Mouse (Mus musculus) adipose tissue, adult 10 weeks (tissue): ENCODE measurements around the gene Ndufaf5. TPM values are rescaled to one million over a fixed set of nuclear protein-coding genes. Genes with fewer than 3 reads are reported as not detected.

Experiments
- polyA plus RNA-seq: library from polyadenylated mRNA; stranded (reverse); fragments of 350-450 nt; fragmentation: Illumina TruSeq; extraction: RNeasy Lipid Tissue Mini Kit (QIAGEN cat#74804); gene quantifications from one replicate; pipeline ENCODE4 v1.2.3, GENCODE M21; 2014; ENCODE audit warnings: low read depth, low replicate concordance

The Ndufaf5 gene
- polyA plus RNA-seq, result 10.1 TPM

GRCm38 (mm10) chr2:140170127-140170802, at the start of gene Ndufaf5, which contains the start of gene Esf1:
Ndufaf5 (plus strand) TSS chr2:140170649.
Esf1 (minus strand) TSS chr2:140170564.

GRCm38 (mm10) chr2:140151743-140152142, 18.7 kb upstream of the Ndufaf5 start, which contains the start of gene Gm17374:
Gm17374 (plus strand) TSS chr2:140152043.

Other genes starting within 250 kb of the Ndufaf5 start
- 10.1 TPM for gene Tasp1, start 103.8 kb upstream of the Ndufaf5 start, polyA plus RNA-seq
- not detected for gene Gm17374, start 18.6 kb upstream of the Ndufaf5 start, polyA plus RNA-seq
- 10.9 TPM for gene Esf1, start 85 bp upstream of the Ndufaf5 start, polyA plus RNA-seq
- gene Sel1l2, start 219.1 kb downstream of the Ndufaf5 start, polyA plus RNA-seq, result 1.0 TPM
- 11.5 TPM for gene Macrod2, start 224.7 kb downstream of the Ndufaf5 start, polyA plus RNA-seq